Mouse (Mus musculus) hindbrain, embryonic 12.5 days (tissue): ENCODE measurements around the gene Sytl5. TPM values are rescaled to one million over a fixed set of nuclear protein-coding genes. Genes with fewer than 3 reads are reported as not detected.

Source experiments
- polyA plus RNA-seq: library from polyadenylated mRNA; unstranded; fragments of >200 nt; fragmentation: Nextera tagmentation; extraction: Ambion mirVana; gene quantifications from 2 replicates; pipeline ENCODE4 v1.2.1, GENCODE M21; 2016

The Sytl5 gene
- polyA plus RNA-seq, 1 experiment from 2014 or later: not detected

Other genes starting within 250 kb of the Sytl5 start
- 24.0 and 26.4 TPM in 2 replicates for gene Dynlt3, start 222.6 kb upstream of the Sytl5 start, polyA plus RNA-seq
- gene Hypm, start 38.7 kb upstream of the Sytl5 start, polyA plus RNA-seq: not detected in 2 replicates
- not detected in 2 replicates for gene H2al3, start 35.9 kb upstream of the Sytl5 start, polyA plus RNA-seq
- 8.8 and 11.2 TPM in 2 replicates for gene Srpx, start 232.1 kb downstream of the Sytl5 start, polyA plus RNA-seq